Mouse (Mus musculus) thymus, postnatal 36 days (tissue): ENCODE data around the gene Pcid2.
"Not testable (repeated sequence)": the region's sequence is repeated elsewhere in the genome, so short reads cannot be mapped to it uniquely, and the experiment has no call there.

Experiments used
- DNase-seq, 2 experiments: peaks; one replicate each; pipeline ENCODE4 v3.0.0; 2022; ENCODE audit warnings: mixed read lengths in 2 of 2

Gene Pcid2

GRCm38 (mm10) chr8:13075579-13075978 is 29.7 kb downstream of the Pcid2 start:
- DNase-seq: not testable (repeated sequence)

DNA sequence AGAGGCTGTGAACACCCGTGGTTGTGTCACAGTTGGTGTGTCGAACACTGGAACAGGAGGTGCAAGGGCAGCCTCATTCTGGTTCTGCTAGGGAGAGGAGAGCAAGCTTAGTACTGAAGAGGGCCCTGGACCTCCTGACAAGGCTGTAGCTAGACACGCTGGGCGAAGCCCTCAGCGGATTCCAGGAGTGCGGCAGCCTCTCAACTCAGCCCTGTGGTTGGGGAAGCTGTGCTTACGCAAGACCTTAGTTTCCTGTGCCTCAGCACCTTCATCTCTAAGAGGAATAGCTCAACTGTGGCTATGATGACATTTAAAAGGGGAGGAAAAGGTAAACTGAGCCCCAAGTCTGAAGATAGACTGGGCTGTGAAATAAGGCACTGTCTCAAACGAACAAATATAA is 30.2 kb downstream of the Pcid2 start:
- no peak for DNase-seq

DNA sequence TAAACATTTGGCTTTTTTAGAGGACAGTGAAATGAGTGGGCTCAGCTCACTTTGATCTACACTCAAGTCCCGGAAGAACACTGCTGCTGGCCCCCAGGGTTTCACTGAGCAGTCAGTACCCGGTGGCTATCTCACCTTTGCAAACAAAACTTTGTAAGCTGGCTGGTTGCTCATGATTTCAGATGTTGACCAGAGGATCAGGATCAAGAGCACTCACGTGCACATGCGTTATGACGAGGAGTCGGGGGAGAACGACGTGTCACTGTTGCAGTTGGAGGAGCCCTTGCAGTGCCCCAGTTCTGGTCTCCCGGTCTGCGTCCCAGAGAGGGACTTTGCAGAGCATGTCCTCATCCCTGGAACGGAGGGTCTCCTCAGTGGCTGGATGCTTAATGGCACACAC is 32.0 kb downstream of the Pcid2 start:
- no peak for DNase-seq

- DNase-seq: no peak
These were observed 42.1 kb downstream of the Pcid2 start for GRCm38 (mm10) chr8:13063112-13063511.

- DNase-seq: no peak
These were observed 44.7 kb downstream of the Pcid2 start, which contains the start of gene Proz for GRCm38 (mm10) chr8:13060441-13061150. TSS of gene Proz (plus strand) at chr8:13060914.

- DNase-seq: no peak
These were observed 47.9 kb downstream of the Pcid2 start for GRCm38 (mm10) chr8:13057351-13057750.

- no peak for DNase-seq
These were observed 54.7 kb downstream of the Pcid2 start for GRCm38 (mm10) chr8:13050550-13050949.

DNA sequence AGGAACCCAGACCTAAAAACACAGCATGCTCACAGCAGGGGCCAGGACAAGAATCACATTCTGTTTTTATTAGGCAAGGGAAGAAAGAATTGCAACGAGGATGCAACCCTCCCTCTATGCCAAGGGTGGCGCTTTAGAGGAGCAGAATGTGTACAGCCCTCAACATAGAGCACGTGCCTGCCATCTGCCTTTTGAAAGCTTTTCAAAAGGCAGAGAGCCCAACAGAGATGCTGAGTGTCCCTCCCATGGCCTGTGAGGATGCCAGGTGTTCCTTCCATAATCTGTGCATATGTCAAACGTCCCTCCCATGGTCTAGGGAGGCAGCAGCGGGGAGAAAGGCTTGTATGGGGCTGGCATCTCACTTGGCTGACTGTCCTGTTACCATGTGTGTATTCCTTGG is 57.6 kb downstream of the Pcid2 start:
- no peak for DNase-seq

DNA sequence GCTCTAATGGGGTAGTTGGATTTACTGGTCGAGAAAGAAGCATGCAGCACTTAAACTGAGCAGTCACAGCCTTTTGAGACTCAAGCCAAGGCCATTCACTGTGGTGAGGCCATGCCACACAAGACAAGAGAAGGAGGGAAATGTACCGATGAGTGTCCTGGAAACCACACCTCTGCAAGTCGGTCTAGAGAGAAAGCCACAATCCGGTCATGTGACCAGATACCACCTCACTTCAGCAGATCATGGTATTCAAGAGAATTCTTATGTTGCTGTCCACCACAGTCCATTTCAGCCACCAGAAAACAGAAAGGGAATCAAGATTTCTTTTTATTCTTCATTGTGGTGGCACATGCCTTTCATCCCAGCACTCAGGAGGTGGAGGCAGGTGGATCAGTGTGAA is 63.8 kb downstream of the Pcid2 start:
- no peak for DNase-seq

GRCm38 (mm10) chr8:13039054-13039453 is 66.2 kb downstream of the Pcid2 start:
- no peak for DNase-seq

GRCm38 (mm10) chr8:13037569-13037968 is 67.7 kb downstream of the Pcid2 start:
- no peak for DNase-seq

DNA sequence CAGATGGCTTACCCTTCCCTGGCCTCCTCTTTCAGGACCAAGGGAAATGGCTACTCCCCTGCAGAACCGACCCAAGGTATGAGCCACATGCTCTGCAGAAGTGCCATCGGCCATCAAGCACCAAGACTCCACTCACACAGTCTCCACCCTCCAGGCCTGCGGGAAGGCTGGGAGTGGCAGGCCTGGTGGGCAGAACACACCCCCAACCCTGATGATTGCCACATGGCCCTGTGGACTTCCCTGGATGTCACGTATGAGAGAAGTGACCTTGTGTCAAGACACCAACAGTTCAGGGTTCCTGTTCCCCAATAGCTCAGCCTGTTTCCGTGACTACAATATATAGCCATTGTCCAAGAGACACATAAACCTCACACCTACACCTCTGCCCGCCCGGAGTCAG is 68.2 kb downstream of the Pcid2 start, which contains the start of gene F10:
Gene F10, plus strand, starts transcription at position 294 of the 400 bp plus-strand sequence.
- no peak for DNase-seq

- DNase-seq: no peak
These were observed 68.9 kb downstream of the Pcid2 start for GRCm38 (mm10) chr8:13036346-13036812.

GRCm38 (mm10) chr8:13028482-13028881 is 76.8 kb downstream of the Pcid2 start:
- DNase-seq: no peak

DNA sequence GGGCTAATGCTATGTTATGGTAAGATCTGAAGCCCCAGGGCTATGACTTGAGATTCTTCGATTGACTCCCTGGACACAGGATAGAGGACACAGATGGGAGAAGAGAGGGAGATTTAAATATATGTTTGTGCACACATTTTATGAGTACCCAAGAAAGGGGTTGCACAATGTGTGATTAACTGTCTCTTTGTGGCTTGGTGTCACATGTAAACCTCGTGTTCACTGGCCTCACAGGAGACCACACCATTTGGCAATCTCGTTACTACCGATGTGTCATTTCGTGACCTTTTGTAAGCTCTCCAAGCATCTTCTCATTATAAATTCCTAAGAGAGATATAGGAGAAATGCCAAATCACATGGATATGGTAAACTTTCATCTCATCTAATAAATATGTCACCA is 77.6 kb downstream of the Pcid2 start:
- no peak for DNase-seq
